Mouse (Mus musculus) megakaryocyte, embryonic 14.5 days (primary cell): ENCODE data around the gene Lpar6. TPM values are rescaled to one million over a fixed set of nuclear protein-coding genes. Genes with fewer than 3 reads are reported as not detected.

ENCODE experiments used
- H3K27me3 ChIP-seq: replicated peaks from 2 replicates; pipeline ENCODE3; 2012; ENCODE audit warnings: inconsistent platforms
- H3K36me3 ChIP-seq: replicated peaks from 2 replicates; pipeline ENCODE3; 2012; ENCODE audit warnings: low read length, inconsistent platforms, mixed read lengths
- H3K4me1 ChIP-seq: 2 replicates; pipeline ENCODE4 v1.6.1; 2012; ENCODE audit warnings: inconsistent platforms
- H3K4me3 ChIP-seq: replicated peaks from 2 replicates; pipeline ENCODE3; 2012; ENCODE audit warnings: moderate library complexity, mild to moderate bottlenecking, inconsistent platforms
- H3K9me3 ChIP-seq: 2 replicates; pipeline ENCODE4 v1.6.1; 2012; ENCODE audit warnings: inconsistent platforms
- FLI1 ChIP-seq: IDR thresholded peaks from 2 replicates; pipeline ENCODE4 v1.6.1; 2012; ENCODE audit warnings: low read length, inconsistent platforms, mixed read lengths
- GATA1 ChIP-seq: IDR thresholded peaks from 3 replicates; pipeline ENCODE4 v1.6.1; 2012; ENCODE audit warnings: mixed read lengths, low read length, inconsistent platforms, borderline replicate concordance
- polyA plus RNA-seq: library from polyadenylated mRNA; stranded (reverse); fragments of >175 nt; gene quantifications from 2 replicates; pipeline ENCODE4 v1.2.3, GENCODE M21; 2012; ENCODE audit warnings: low replicate concordance; ENCODE audit not compliant: insufficient read depth

Lpar6 gene
- polyA plus RNA-seq, 1 experiment = 0.41 TPM

GRCm38 (mm10) chr14:73254412-73254811 lies 16.7 kb downstream of the Lpar6 start:
- no peak overlapping the region for H3K4me3 ChIP-seq
- TF ChIP-seq FLI1 (no peak), GATA1 (no peak)
- no peaks in the 10 kb centered on the region for H3K27me3 ChIP-seq
- H3K4me1 ChIP-seq = peaks cover 61% of the 10 kb centered on the region
- no peaks in the 10 kb centered on the region for H3K9me3 ChIP-seq
- peaks cover 85% of the 10 kb centered on the region for H3K36me3 ChIP-seq

GRCm38 (mm10) chr14:73255426-73255970 lies 17.8 kb downstream of the Lpar6 start:
- no peak overlapping the region for H3K4me3 ChIP-seq
- H3K27me3 ChIP-seq = no peaks in the 10 kb centered on the region
- peaks cover 62% of the 10 kb centered on the region for H3K4me1 ChIP-seq
- no peaks in the 10 kb centered on the region for H3K9me3 ChIP-seq
- H3K36me3 ChIP-seq = peaks cover 85% of the 10 kb centered on the region
- TF ChIP-seq GATA1 (no peak), FLI1 (no peak)

- TF ChIP-seq GATA1 (no peak), FLI1 (no peak)
- Histone ChIP-seq H3K4me1 (peaks cover 60% of the 10 kb centered on the region), H3K36me3 (peaks cover 84% of the 10 kb centered on the region), H3K4me3 (no peak overlapping the region), H3K9me3 (no peaks in the 10 kb centered on the region), H3K27me3 (no peaks in the 10 kb centered on the region)
Observed at GRCm38 (mm10) chr14:73257348-73257747, 19.7 kb downstream of the Lpar6 start.

GRCm38 (mm10) chr14:73258181-73258580 lies 20.5 kb downstream of the Lpar6 start:
- peaks cover 52% of the 10 kb centered on the region for H3K4me1 ChIP-seq
- no peak overlapping the region for H3K4me3 ChIP-seq
- peaks cover 85% of the 10 kb centered on the region for H3K36me3 ChIP-seq
- H3K9me3 ChIP-seq = no peaks in the 10 kb centered on the region
- TF ChIP-seq GATA1 (no peak), FLI1 (no peak)
- no peaks in the 10 kb centered on the region for H3K27me3 ChIP-seq

GRCm38 (mm10) chr14:73262210-73262609 lies 24.5 kb downstream of the Lpar6 start:
- TF ChIP-seq FLI1 (no peak), GATA1 (no peak)
- H3K9me3 ChIP-seq = no peaks in the 10 kb centered on the region
- no peaks in the 10 kb centered on the region for H3K27me3 ChIP-seq
- H3K4me1 ChIP-seq = peaks cover 19% of the 10 kb centered on the region
- no peak overlapping the region for H3K4me3 ChIP-seq
- H3K36me3 ChIP-seq = peaks cover 97% of the 10 kb centered on the region

GRCm38 (mm10) chr14:73266166-73266565 lies 28.5 kb downstream of the Lpar6 start:
- no peaks in the 10 kb centered on the region for H3K9me3 ChIP-seq
- no peaks in the 10 kb centered on the region for H3K27me3 ChIP-seq
- peaks cover 97% of the 10 kb centered on the region for H3K36me3 ChIP-seq
- H3K4me1 ChIP-seq = peaks cover 7% of the 10 kb centered on the region; the same call in 1 of the 2 replicates
- TF ChIP-seq GATA1 = no peak
- TF ChIP-seq FLI1 = no peak
- no peak overlapping the region for H3K4me3 ChIP-seq

GRCm38 (mm10) chr14:73271807-73272206 lies 34.1 kb downstream of the Lpar6 start:
- H3K4me1 ChIP-seq = peaks cover 7% of the 10 kb centered on the region; the same call in 1 of the 2 replicates
- peaks cover 94% of the 10 kb centered on the region for H3K36me3 ChIP-seq
- no peaks in the 10 kb centered on the region for H3K9me3 ChIP-seq
- H3K27me3 ChIP-seq = no peaks in the 10 kb centered on the region
- TF ChIP-seq FLI1 (no peak), GATA1 (no peak)
- no peak overlapping the region for H3K4me3 ChIP-seq

GRCm38 (mm10) chr14:73279096-73279495 lies 41.4 kb downstream of the Lpar6 start:
- no peaks in the 10 kb centered on the region for H3K27me3 ChIP-seq
- TF ChIP-seq FLI1 (no peak), GATA1 (no peak)
- no peaks in the 10 kb centered on the region for H3K9me3 ChIP-seq

GRCm38 (mm10) chr14:73280996-73281395 lies 43.3 kb downstream of the Lpar6 start:
- Histone ChIP-seq H3K9me3 (no peaks in the 10 kb centered on the region), H3K27me3 (no peaks in the 10 kb centered on the region), H3K4me3 (no peak overlapping the region), H3K36me3 (peaks cover 93% of the 10 kb centered on the region), H3K4me1 (peaks cover 6% of the 10 kb centered on the region)
- no peak for TF ChIP-seq FLI1
- TF ChIP-seq GATA1 = no peak

More at GRCm38 (mm10) chr14:73279096-73279495, 41.4 kb downstream of the Lpar6 start:
- Histone ChIP-seq H3K36me3 (peaks cover 93% of the 10 kb centered on the region), H3K4me3 (no peak overlapping the region), H3K4me1 (no peaks in the 10 kb centered on the region)

GRCm38 (mm10) chr14:73289915-73290314 lies 52.2 kb downstream of the Lpar6 start:
- Histone ChIP-seq H3K9me3 (no peaks in the 10 kb centered on the region), H3K4me1 (peaks cover 32% of the 10 kb centered on the region), H3K36me3 (peaks cover 95% of the 10 kb centered on the region), H3K27me3 (no peaks in the 10 kb centered on the region), H3K4me3 (no peak overlapping the region)
- TF ChIP-seq FLI1 (no peak), GATA1 (no peak)
